Mouse (Mus musculus) liver, adult 10 weeks (tissue): ENCODE data around the gene Pianp. TPM values are rescaled to one million over a fixed set of nuclear protein-coding genes. Genes with fewer than 3 reads are reported as not detected.

Source experiments
- polyA plus RNA-seq: library from polyadenylated mRNA; stranded (reverse); fragments of 350-450 nt; fragmentation: Illumina TruSeq; extraction: RNeasy Lipid Tissue Mini Kit (QIAGEN cat#74804); gene quantifications from one replicate; pipeline ENCODE4 v1.2.3, GENCODE M21; 2014; ENCODE audit warnings: low read depth, low replicate concordance

Pianp gene
- polyA plus RNA-seq, result not detected

DNA sequence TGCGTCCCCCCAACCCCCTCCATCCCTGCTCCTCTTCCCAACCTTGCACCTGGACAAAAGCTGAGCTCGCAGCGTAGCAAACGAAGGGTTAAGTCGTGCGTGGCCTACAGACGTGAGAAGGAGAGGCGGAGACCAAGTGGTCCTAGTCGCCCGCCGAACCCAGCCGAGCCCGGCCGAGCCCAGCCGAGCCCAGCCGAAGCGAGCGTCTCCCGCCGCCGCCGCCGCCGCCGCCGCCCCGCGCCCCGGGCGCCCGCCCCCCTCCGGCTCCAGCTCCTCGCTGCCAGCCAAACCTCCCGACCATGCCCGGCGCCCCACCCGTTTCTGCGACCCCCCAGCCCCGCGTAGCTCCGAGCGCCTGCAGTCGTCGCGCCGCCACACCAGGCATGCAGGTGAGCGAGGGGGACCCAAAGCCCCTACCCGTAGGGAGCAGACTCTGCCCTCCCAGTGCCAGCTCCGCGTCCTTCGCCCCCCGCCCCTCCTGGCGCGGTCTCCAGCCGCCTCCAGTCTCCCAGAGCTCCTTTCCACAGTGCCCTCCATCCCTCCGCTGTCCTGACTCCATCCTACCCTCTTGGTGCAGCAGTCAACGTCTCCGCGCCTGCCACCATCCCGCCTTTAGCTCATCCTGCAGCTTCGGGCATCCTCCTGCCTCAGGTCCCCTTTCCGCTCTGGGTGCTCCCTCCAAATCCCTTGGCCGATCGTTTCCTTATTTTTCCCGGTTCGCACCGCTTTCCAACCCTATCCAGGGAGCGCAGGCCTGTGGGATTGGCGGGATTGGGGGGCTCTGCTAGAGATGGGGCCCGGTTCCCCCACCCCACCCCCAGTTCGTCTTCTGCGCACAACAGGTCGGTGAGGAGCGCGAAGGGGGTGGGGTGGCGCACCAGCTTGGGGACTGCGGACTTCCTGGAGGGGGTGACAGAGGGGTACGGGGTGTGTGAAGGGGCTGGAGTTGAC is at the start of gene Pianp:
TSS of gene Pianp (plus strand) at position 144 of the 951 bp plus-strand sequence.

DNA sequence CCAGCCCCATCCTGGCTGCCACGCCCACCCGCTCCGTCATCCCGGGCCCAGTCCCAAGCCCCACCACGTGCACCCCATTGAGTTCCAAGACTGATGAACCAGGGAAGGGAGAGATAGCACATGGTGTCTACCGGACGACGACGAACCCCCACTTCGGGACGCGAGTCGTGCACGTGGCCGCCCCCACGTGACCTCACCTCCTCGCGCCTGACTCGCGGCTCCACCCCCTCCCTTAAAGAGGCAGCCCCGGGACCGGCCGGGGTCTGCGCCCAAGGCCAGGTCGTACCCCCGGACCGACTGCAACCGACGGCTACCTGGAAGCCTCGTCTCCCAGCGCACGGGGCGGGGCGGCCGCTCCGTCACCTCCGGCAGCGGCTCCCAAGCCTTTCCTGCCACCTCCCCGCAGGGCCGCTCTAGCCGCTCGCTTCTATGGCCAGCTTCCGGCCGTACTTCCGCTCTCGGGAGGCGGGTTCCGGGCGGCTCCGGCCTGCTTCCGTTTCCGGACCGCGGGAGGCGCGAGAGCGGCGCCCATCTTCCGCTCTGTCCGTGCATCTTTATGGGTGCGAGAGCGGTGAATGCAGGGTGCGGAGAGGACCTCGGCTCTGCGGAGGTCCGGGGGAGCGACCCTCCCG is 31.3 kb upstream of the Pianp start, which contains the start of gene Cops7a:
TSS of gene Cops7a (minus strand) at position 451 of the 632 bp plus-strand sequence.

DNA sequence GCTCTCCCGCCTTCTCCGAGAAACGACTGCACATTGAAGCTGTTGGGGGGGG is 12.5 kb downstream of the Pianp start, which contains the start of gene Zfp384:
TSS of gene Zfp384 (plus strand) at position 17 of the 52 bp plus-strand sequence.

DNA sequence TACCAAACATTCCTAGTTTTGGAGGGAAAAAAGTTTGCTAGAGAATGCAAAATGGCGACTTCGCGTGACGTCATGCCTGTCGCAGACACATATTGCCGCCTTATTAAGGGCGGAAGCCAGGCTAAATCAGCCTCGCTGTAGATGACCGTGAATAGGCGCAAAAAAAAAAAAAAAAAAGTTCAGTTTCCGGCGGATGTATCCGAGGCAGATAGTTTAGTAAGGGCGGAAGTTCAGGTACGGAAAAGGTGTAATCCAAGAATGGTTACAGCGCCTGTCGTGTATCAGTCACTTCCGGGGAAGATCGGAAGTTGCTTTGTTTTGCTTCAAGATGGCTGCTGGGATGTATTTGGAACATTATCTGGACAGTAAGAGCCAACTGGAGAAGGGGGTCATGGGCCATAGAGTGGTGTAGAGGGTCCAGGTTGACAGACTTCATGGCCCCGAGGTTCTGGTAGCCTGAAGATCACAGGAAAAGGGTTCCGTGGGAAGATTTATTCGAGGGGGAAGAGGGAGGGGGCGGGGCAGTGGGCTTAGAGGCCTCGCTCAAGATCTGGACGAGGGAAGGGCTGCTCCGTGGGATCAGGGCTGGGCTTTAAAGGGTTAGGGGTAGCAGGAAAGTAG is 43.1 kb downstream of the Pianp start, which contains the start of gene Ing4:
TSS of gene Ing4 (plus strand) at position 228 of the 621 bp plus-strand sequence.

DNA sequence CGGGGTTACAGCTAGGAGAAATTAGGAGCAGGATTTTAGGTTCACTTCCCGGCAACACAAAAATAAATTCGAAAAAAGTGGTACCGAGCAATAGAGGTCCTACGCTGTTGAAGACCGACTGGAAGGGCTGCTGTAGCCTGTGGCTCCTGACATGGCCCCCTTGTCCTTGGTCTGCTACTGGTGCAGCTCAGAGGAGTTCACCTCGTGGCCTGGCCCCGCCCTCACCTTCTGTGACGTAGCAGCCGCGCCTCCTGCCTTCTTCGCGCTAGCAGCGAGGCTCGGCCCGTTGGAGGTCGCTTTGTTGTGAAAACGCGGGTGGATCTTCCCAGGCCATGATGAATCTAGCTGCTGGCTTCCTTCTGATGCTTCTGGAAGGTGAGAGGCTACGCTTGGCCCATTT is 53.2 kb downstream of the Pianp start, which contains the start of gene Acrbp:
TSS of gene Acrbp (plus strand) at position 12 of the 400 bp plus-strand sequence.

Other genes with a start within 250 kb of the Pianp start
- not detected for gene Gm45234, start 240.7 kb upstream of the Pianp start, polyA plus RNA-seq
- 0.56 TPM for gene Atn1, start 240.2 kb upstream of the Pianp start, polyA plus RNA-seq
- gene Eno2, start 227.0 kb upstream of the Pianp start, polyA plus RNA-seq, result not detected
- not detected for gene Lrrc23, start 217.0 kb upstream of the Pianp start, polyA plus RNA-seq
- not detected for gene Spsb2, start 188.0 kb upstream of the Pianp start, polyA plus RNA-seq
- gene Tpi1, start 182.4 kb upstream of the Pianp start, polyA plus RNA-seq, result 50.1 TPM
- gene Usp5, start 167.2 kb upstream of the Pianp start, polyA plus RNA-seq, result 12.3 TPM
- gene Cdca3, start 167.1 kb upstream of the Pianp start, polyA plus RNA-seq, result 0.90 TPM
- gene Gnb3, start 156.4 kb upstream of the Pianp start, polyA plus RNA-seq, result not detected
- gene P3h3, start 138.9 kb upstream of the Pianp start, polyA plus RNA-seq, result not detected
- gene Gpr162, start 132.7 kb upstream of the Pianp start, polyA plus RNA-seq, result not detected
- gene Cd4, start 108.5 kb upstream of the Pianp start, polyA plus RNA-seq, result 0.16 TPM
- not detected for gene Lag3, start 85.0 kb upstream of the Pianp start, polyA plus RNA-seq
- gene Ptms, start 76.6 kb upstream of the Pianp start, polyA plus RNA-seq, result 344 TPM
- gene Mlf2, start 65.3 kb upstream of the Pianp start, polyA plus RNA-seq, result 16.7 TPM
- gene Cops7a, start 31.2 kb upstream of the Pianp start, polyA plus RNA-seq, result 16.8 TPM
- gene Zfp384, start 12.5 kb downstream of the Pianp start, polyA plus RNA-seq, result 11.4 TPM
- 11.2 TPM for gene Ing4, start 43.1 kb downstream of the Pianp start, polyA plus RNA-seq
- gene Acrbp, start 53.0 kb downstream of the Pianp start, polyA plus RNA-seq, result 0.90 TPM
- gene Lpar5, start 71.2 kb downstream of the Pianp start, polyA plus RNA-seq, result not detected
- 23.4 TPM for gene Chd4, start 99.3 kb downstream of the Pianp start, polyA plus RNA-seq
- 1.1 TPM for gene Nop2, start 135.2 kb downstream of the Pianp start, polyA plus RNA-seq
- 1.5 TPM for gene Iffo1, start 148.5 kb downstream of the Pianp start, polyA plus RNA-seq
- 206 TPM for gene Gapdh, start 169.8 kb downstream of the Pianp start, polyA plus RNA-seq
- 0.34 TPM for gene Ncapd2, start 195.0 kb downstream of the Pianp start, polyA plus RNA-seq
- 76.4 TPM for gene Mrpl51, start 195.1 kb downstream of the Pianp start, polyA plus RNA-seq
- gene Vamp1, start 218.9 kb downstream of the Pianp start, polyA plus RNA-seq, result 2.5 TPM
- gene Tapbpl, start 235.2 kb downstream of the Pianp start, polyA plus RNA-seq, result 4.5 TPM
- not detected for gene Cd27, start 240.3 kb downstream of the Pianp start, polyA plus RNA-seq